Mouse (Mus musculus) E14TG2a.4 (cell line): ENCODE measurements at regions not wholly inside any gene's neighbourhood (a gene's known extent, or its start where the extent isn't known, plus 50 kb on each side); places are given as distances from the start of the nearest gene placed in this dataset.

Source experiments
- CTCF ChIP-seq: conservative IDR thresholded peaks from 2 replicates; pipeline ENCODE4 v1.5.1; 2014; ENCODE audit warnings: low read length
- NANOG ChIP-seq: IDR thresholded peaks from 2 replicates; pipeline ENCODE4 v1.6.1; 2014; ENCODE audit warnings: borderline replicate concordance, low read length, mixed read lengths
- POU5F1 ChIP-seq: IDR thresholded peaks from 2 replicates; pipeline ENCODE4 v1.6.1; 2014; ENCODE audit warnings: low read length, borderline replicate concordance

GRCm38 (mm10) chr10:26695212-26695933 is 57.8 kb upstream of the Arhgap18 start:
- TF ChIP-seq CTCF, result no peak
- no peak for TF ChIP-seq POU5F1
- TF ChIP-seq NANOG, result no peak
